Mouse (Mus musculus) liver, embryonic 14.5 days (tissue): ENCODE results near the gene Pim1. TPM values are rescaled to one million over a fixed set of nuclear protein-coding genes. Genes with fewer than 3 reads are reported as not detected.

ENCODE experiments used
- ATAC-seq: fragments of 200-750 bp; cut with Nextera tagmentation; 2 replicates; pipeline ENCODE4 v1.8.0; 2017; ENCODE audit warnings: moderate number of reproducible peaks, mild to moderate bottlenecking, moderate library complexity; ENCODE audit not compliant: insufficient read depth
- DNase-seq, 3 experiments: peaks; one replicate each; pipeline ENCODE4 v3.0.0-alpha.2; 2012 to 2013; ENCODE audit warnings: low read depth in 3 of 3, low spot score in 3 of 3
- H3K27ac ChIP-seq: fragments of 300-500 bp; sonication (generic); 2 replicates; pipeline ENCODE4 v1.5.1; 2014; ENCODE audit warnings: moderate library complexity, mild to moderate bottlenecking, control low read depth, inconsistent platforms
- H3K27me3 ChIP-seq: fragments of 300-500 bp; sonication (generic); 2 replicates; pipeline ENCODE4 v1.6.1; 2014; ENCODE audit warnings: mild to moderate bottlenecking, low read length, moderate library complexity; ENCODE audit not compliant: control insufficient read depth, insufficient read depth
- H3K36me3 ChIP-seq: fragments of 300-500 bp; sonication (generic); replicated peaks from 2 replicates; pipeline ENCODE4 v1.6.1; 2014; ENCODE audit warnings: low read depth; ENCODE audit not compliant: control insufficient read depth, insufficient read depth
- H3K4me1 ChIP-seq, 2 experiments: fragments of 200-500 bp in 1 of 2; fragments of 300-500 bp in 1 of 2; sonication (generic) in 1 of 2; replicated peaks; 2 replicates each; pipeline ENCODE4 v1.6.1; 2012 to 2014; ENCODE audit warnings: antibody characterized with exemption in 1 of 2, inconsistent platforms in 1 of 2, low read length in 1 of 2; ENCODE audit not compliant: control insufficient read depth in 2 of 2, insufficient read depth in 2 of 2
- H3K4me2 ChIP-seq: fragments of 300-500 bp; sonication (generic); 2 replicates; pipeline ENCODE4 v1.6.1; 2014; ENCODE audit warnings: low read depth, mild to moderate bottlenecking, control low read depth, moderate library complexity
- H3K4me3 ChIP-seq, 2 experiments: fragments of 200-500 bp in 1 of 2; fragments of 300-500 bp in 1 of 2; sonication (generic) in 1 of 2; 2 replicates each; pipeline ENCODE4 v1.5.1; 2012 to 2014; ENCODE audit warnings: low read depth in 2 of 2, low read length in 2 of 2, mild to moderate bottlenecking in 2 of 2, control low read depth in 1 of 2, inconsistent platforms in 1 of 2, moderate library complexity in 1 of 2; ENCODE audit not compliant: insufficient read depth in 1 of 2
- H3K9ac ChIP-seq: fragments of 300-500 bp; sonication (generic); replicated peaks from 2 replicates; pipeline ENCODE4 v1.6.1; 2014; ENCODE audit warnings: mild to moderate bottlenecking, control low read depth, moderate library complexity
- H3K9me3 ChIP-seq: fragments of 300-500 bp; sonication (generic); 2 replicates; pipeline ENCODE4 v1.6.1; 2016; ENCODE audit warnings: low read length, mixed read lengths; ENCODE audit not compliant: control insufficient read depth
- CTCF ChIP-seq: IDR thresholded peaks from 2 replicates; pipeline ENCODE4 v1.5.1; 2016; ENCODE audit warnings: antibody characterized with exemption, low read depth, control low read depth
- EP300 ChIP-seq: IDR thresholded peaks from 2 replicates; pipeline ENCODE4 v1.6.1; 2016; ENCODE audit warnings: antibody characterized with exemption, low read depth
- WGBS: fragments of 180-500 bp; shearing (Covaris S2); extraction: QIAGEN DNeasy Blood & Tissue Kit; methylation state at CpG from one replicate; pipeline ENCODE4 v1.1.7; 2014; ENCODE audit not compliant: insufficient replicate concordance; 5-methylcytosine and 5-hydroxymethylcytosine counted together
- polyA plus RNA-seq, 2 experiments: library from polyadenylated mRNA; depleted of rRNA in 1 of 2; stranded (reverse) in 1 of 2; unstranded in 1 of 2; fragments of >200 nt; fragmentation: Nextera tagmentation in 1 of 2; extraction: Ambion mirVana in 1 of 2; gene quantifications; 2 replicates each; pipeline versions ENCODE4 v1.2.1 to v1.2.3; 2012 to 2014

Gene Pim1
- polyA plus RNA-seq, 2 experiments, result 61.4 to 69.9 TPM

DNA sequence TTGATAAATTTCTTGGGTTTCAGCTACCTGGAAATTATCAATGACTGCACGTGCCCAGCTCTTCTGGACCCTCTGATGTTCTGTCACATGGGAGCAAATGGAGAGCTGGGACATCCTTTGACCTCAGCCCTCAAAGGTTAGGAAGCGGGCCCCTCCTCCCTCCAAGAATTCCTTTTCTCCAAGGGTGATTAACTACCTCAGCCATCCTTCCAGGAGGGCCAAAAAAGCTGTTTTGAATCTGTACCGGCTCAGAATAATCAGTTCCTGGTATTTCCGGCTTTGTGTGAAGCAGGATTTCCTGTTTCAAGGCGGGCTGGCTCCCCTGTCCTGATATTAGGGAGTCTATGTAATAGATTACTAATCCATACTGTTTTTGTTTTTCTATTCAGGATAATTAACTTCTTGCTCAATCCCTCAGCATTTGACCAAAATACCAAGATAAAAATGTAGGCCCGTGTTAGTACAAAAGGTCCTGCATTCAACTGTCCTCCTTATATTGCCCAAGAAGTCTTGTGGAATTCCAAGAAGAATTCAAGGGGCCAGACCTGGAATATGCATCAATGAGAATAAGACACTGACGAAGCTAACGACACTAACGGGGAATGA, 25.0 kb upstream of the Pim1 start:
- TF ChIP-seq EP300 (no peak), CTCF (no peak)

DNA sequence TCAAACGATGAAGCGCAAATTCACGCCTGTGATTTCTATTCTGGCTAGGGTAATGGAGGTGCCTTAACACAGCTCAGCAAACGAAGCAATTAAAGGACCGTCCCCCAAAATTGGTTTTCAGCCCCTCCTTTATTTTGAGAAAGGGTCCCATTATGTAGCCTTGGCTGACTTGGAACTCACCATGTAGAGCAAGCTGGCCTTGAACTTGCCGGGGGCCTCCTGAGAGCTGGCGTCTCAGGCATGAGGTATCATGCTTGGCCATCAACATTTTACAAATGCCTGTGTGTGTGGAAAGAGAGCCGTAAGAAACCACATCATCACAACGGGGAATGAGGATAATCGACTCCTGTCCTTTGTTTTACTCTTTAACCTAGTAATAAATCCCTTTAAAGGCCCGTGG, 23.5 kb upstream of the Pim1 start:
- H3K9ac ChIP-seq, result no peak overlapping the region
- H3K27me3 ChIP-seq, result peaks cover 74% of the 10 kb centered on the region
- ATAC-seq (no peak), DNase-seq (no peak)
- no peak overlapping the region; the same call in 1 of the 2 replicates for H3K4me2 ChIP-seq
- 33% methylated on average over 11 of the region's 11 CpGs for WGBS
- TF ChIP-seq EP300 (no peak), CTCF (no peak)
- peaks cover 10 to 34% of the 10 kb centered on the region in 2 experiments for H3K4me1 ChIP-seq
- no peaks in the 10 kb centered on the region for H3K36me3 ChIP-seq
- H3K4me3 ChIP-seq, result no peak overlapping the region
- H3K9me3 ChIP-seq, result no peaks in the 10 kb centered on the region
- no peak overlapping the region for H3K27ac ChIP-seq

More for the DNA sequence above, 25.0 kb upstream of the Pim1 start:
- Histone ChIP-seq H3K27me3 (peaks cover 83% of the 10 kb centered on the region), H3K4me1 (peaks cover 7 to 31% of the 10 kb centered on the region in 2 experiments), H3K36me3 (no peaks in the 10 kb centered on the region), H3K4me3 (no peak overlapping the region), H3K4me2 (no peak overlapping the region), H3K9ac (no peak overlapping the region), H3K9me3 (no peaks in the 10 kb centered on the region), H3K27ac (no peak overlapping the region)
- DNase-seq (no peak), ATAC-seq (no peak)
- 19% methylated on average over 9 of the region's 9 CpGs for WGBS

DNA sequence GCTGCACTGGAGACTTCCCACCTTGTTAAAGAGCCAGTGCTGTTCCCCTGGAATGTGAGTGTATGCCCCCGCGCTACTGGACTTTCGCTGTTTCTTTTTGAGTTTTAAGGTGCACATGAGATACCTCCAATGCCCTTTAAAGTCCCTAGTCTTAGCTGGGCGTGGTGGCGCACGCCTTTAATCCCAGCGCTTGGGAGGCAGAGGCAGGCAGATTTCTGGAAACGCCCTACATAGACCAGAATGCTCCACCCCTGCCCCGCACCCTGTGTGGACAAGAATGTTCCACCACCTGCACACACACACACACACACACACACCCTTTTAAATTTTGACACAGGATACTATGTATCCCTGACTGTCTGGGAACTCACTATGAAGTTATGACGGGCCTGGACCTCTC, 17.1 kb upstream of the Pim1 start:
- DNase-seq, result no peak
- H3K36me3 ChIP-seq, result no peaks in the 10 kb centered on the region
- peaks cover 12 to 22% of the 10 kb centered on the region in 2 experiments for H3K4me1 ChIP-seq
- H3K27me3 ChIP-seq, result peaks cover 10% of the 10 kb centered on the region
- TF ChIP-seq CTCF (no peak), EP300 (no peak)
- H3K4me2 ChIP-seq, result no peak overlapping the region
- WGBS, result 84% methylated on average over 10 of the region's 10 CpGs
- H3K9me3 ChIP-seq, result no peaks in the 10 kb centered on the region
- no peak overlapping the region for H3K9ac ChIP-seq
- H3K4me3 ChIP-seq, result no peak overlapping the region
- no peak overlapping the region for H3K27ac ChIP-seq
- no peak for ATAC-seq

DNA sequence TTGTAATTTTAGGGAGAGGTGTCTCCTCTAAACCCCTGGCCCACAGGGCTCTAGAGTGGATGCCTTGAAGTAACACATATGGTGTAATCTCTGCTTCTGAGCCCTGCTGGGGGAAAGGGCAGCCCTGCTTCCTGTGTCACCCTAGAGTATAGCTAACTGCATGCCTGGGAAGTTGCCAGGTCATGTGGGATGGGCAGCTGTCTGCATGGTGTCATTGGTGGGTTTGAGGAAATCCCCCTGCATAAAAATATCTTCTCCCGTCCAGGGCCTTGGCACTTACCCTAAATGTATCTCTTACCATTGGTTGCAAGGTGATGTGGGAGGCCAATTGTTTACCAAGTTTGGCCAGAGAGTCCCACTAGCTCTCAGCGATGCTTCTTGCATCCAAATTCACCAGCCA, 16.5 kb upstream of the Pim1 start:
- Histone ChIP-seq H3K36me3 (no peaks in the 10 kb centered on the region), H3K9me3 (no peaks in the 10 kb centered on the region), H3K9ac (no peak overlapping the region), H3K4me2 (no peak overlapping the region), H3K4me1 (peaks cover 12 to 22% of the 10 kb centered on the region in 2 experiments), H3K27me3 (peaks cover 4% of the 10 kb centered on the region), H3K4me3 (no peak overlapping the region), H3K27ac (no peak overlapping the region)
- WGBS, result 66% methylated on average over 2 of the region's 2 CpGs
- TF ChIP-seq CTCF (no peak), EP300 (no peak)
- ATAC-seq, result no peak
- no peak for DNase-seq

DNA sequence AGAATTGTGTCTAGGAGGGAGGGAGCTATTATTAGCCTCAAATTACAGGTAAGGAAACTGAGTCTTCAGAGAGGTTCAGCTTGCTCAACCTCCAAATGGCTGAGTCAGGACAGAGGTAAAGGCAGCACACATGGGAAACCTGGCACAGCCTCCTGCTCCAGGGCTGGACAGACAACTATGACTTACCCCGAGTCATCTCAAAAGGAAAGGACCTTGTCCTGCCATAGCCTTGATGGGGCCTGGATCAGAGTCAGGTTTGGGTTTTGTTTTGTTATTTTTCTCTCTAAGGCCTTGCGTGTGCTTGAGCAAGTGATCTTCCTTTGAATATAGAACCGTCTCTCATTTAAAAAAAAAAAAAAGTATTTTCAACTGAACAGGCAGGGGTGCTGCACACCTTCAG, 15.4 kb upstream of the Pim1 start:
- 76% methylated on average over 3 of the region's 3 CpGs for WGBS

More for the DNA sequence above, 15.4 kb upstream of the Pim1 start:
- ATAC-seq (no peak), DNase-seq (no peak)
- no peak overlapping the region for H3K9ac ChIP-seq
- H3K27me3 ChIP-seq, result no peaks in the 10 kb centered on the region
- no peaks in the 10 kb centered on the region for H3K9me3 ChIP-seq
- H3K27ac ChIP-seq, result no peak overlapping the region
- no peaks in the 10 kb centered on the region for H3K36me3 ChIP-seq
- H3K4me1 ChIP-seq, result peaks cover 13 to 21% of the 10 kb centered on the region in 2 experiments
- TF ChIP-seq EP300 (no peak), CTCF (no peak)
- H3K4me3 ChIP-seq, result no peak overlapping the region
- H3K4me2 ChIP-seq, result no peak overlapping the region
